Mouse (Mus musculus) intestine, postnatal 0 days (tissue): ENCODE measurements around the gene Prkcz. TPM values are rescaled to one million over a fixed set of nuclear protein-coding genes. Genes with fewer than 3 reads are reported as not detected.
A peak's percentile ranks its signal among the peaks of the same experiment; 100 is the strongest.

Experiments
- ATAC-seq: fragments of 200-750 bp; cut with Nextera tagmentation; 2 replicates; pipeline ENCODE4 v1.8.0; 2017; ENCODE audit warnings: mild to moderate bottlenecking, moderate TSS enrichment, moderate library complexity
- H3K27ac ChIP-seq: fragments of 300-500 bp; sonication (generic); 2 replicates; pipeline ENCODE4 v1.5.1; 2014; ENCODE audit warnings: mild to moderate bottlenecking, low read depth, low read length, moderate library complexity
- H3K27me3 ChIP-seq: fragments of 300-500 bp; sonication (generic); replicated peaks from 2 replicates; pipeline ENCODE4 v1.6.1; 2014; ENCODE audit warnings: low read length, mixed read lengths; ENCODE audit not compliant: control insufficient read depth, insufficient read depth
- H3K36me3 ChIP-seq: fragments of 300-500 bp; sonication (generic); 2 replicates; pipeline ENCODE4 v1.6.1; 2014; ENCODE audit warnings: mild to moderate bottlenecking, moderate library complexity; ENCODE audit not compliant: control insufficient read depth, insufficient read depth
- H3K4me1 ChIP-seq: fragments of 300-500 bp; sonication (generic); replicated peaks from 2 replicates; pipeline ENCODE4 v1.6.1; 2014; ENCODE audit warnings: antibody characterized with exemption, low read length, mixed read lengths; ENCODE audit not compliant: control insufficient read depth, insufficient read depth
- H3K4me2 ChIP-seq: fragments of 300-500 bp; sonication (generic); replicated peaks from 2 replicates; pipeline ENCODE4 v1.6.1; 2014; ENCODE audit warnings: low read depth, mild to moderate bottlenecking, moderate library complexity
- H3K4me3 ChIP-seq: fragments of 300-500 bp; sonication (generic); 2 replicates; pipeline ENCODE4 v1.5.1; 2014; ENCODE audit warnings: low read depth, low read length
- H3K9ac ChIP-seq: fragments of 300-500 bp; sonication (generic); 2 replicates; pipeline ENCODE4 v1.6.1; 2014; ENCODE audit warnings: mild to moderate bottlenecking, low read depth, low read length
- H3K9me3 ChIP-seq: fragments of 300-500 bp; sonication (generic); 2 replicates; pipeline ENCODE4 v1.6.1; 2016; ENCODE audit warnings: mixed run types; ENCODE audit not compliant: control insufficient read depth
- CTCF ChIP-seq: sonication (generic); IDR thresholded peaks from 2 replicates; pipeline ENCODE4 v1.5.1; 2016; ENCODE audit warnings: low read depth, mild to moderate bottlenecking, control low read depth, antibody characterized with exemption, moderate library complexity
- WGBS: fragments of 180-500 bp; shearing (Covaris S2); extraction: QIAGEN DNeasy Blood & Tissue Kit; methylation state at CpG from one replicate; pipeline ENCODE4 v1.1.7; 2014; 5-methylcytosine and 5-hydroxymethylcytosine counted together
- polyA plus RNA-seq: library from polyadenylated mRNA; unstranded; fragments of >200 nt; fragmentation: Nextera tagmentation; extraction: Ambion mirVana; gene quantifications from 2 replicates; pipeline ENCODE4 v1.2.1, GENCODE M21; 2015

Prkcz gene
- polyA plus RNA-seq, 1 experiment from 2014 or later, result 31.7 TPM

GRCm38 (mm10) chr4:155267047-155267543 is 94.1 kb downstream of the Prkcz start:
- TF ChIP-seq CTCF, result no peak
- Histone ChIP-seq H3K4me2 (no peak overlapping the region), H3K36me3 (peaks cover 20% of the 10 kb centered on the region), H3K9ac (no peak overlapping the region), H3K4me3 (no peak overlapping the region), H3K27ac (no peak overlapping the region), H3K27me3 (no peaks in the 10 kb centered on the region), H3K4me1 (no peaks in the 10 kb centered on the region), H3K9me3 (no peaks in the 10 kb centered on the region)
- no peak for ATAC-seq
- WGBS, result 58% methylated on average over 7 of the region's 7 CpGs

GRCm38 (mm10) chr4:155264521-155265321 is 96.4 kb downstream of the Prkcz start:
- Histone ChIP-seq H3K9ac (no peak overlapping the region), H3K4me2 (no peak overlapping the region), H3K27ac (no peak overlapping the region)

GRCm38 (mm10) chr4:155252253-155252652 is 108.9 kb downstream of the Prkcz start:
- H3K36me3 ChIP-seq, result peaks cover 10% of the 10 kb centered on the region; the same call in 1 of the 2 replicates
- ATAC-seq, result no peak
- no peak overlapping the region for H3K9ac ChIP-seq
- peaks cover 5% of the 10 kb centered on the region; the same call in 1 of the 2 replicates for H3K4me1 ChIP-seq
- no peaks in the 10 kb centered on the region for H3K27me3 ChIP-seq
- H3K4me3 ChIP-seq, result no peak overlapping the region
- 80% methylated on average over 6 of the region's 6 CpGs for WGBS
- H3K27ac ChIP-seq, result no peak overlapping the region
- H3K9me3 ChIP-seq, result no peaks in the 10 kb centered on the region
- no peak for TF ChIP-seq CTCF
- no peak overlapping the region for H3K4me2 ChIP-seq

More at GRCm38 (mm10) chr4:155264521-155265321, 96.4 kb downstream of the Prkcz start:
- Histone ChIP-seq H3K36me3 (peaks cover 17% of the 10 kb centered on the region; the same call in 1 of the 2 replicates), H3K27me3 (no peaks in the 10 kb centered on the region), H3K9me3 (no peaks in the 10 kb centered on the region), H3K4me1 (no peaks in the 10 kb centered on the region), H3K4me3 (no peak overlapping the region)
- WGBS, result 81% methylated on average over 3 of the region's 3 CpGs
- ATAC-seq, result no peak
- no peak for TF ChIP-seq CTCF

GRCm38 (mm10) chr4:155251147-155251546 is 110.0 kb downstream of the Prkcz start:
- no peak for TF ChIP-seq CTCF
- Histone ChIP-seq H3K27me3 (no peaks in the 10 kb centered on the region), H3K4me3 (peak overlapping the region; percentile 68; the same call in 1 of the 2 replicates), H3K9me3 (no peaks in the 10 kb centered on the region), H3K36me3 (peaks cover 10% of the 10 kb centered on the region; the same call in 1 of the 2 replicates), H3K4me2 (peak overlapping the region; percentile 95; the same call in 1 of the 2 replicates), H3K4me1 (peaks cover 5% of the 10 kb centered on the region; the same call in 1 of the 2 replicates), H3K9ac (peak overlapping the region; percentile 60; the same call in 1 of the 2 replicates), H3K27ac (peak overlapping the region; percentile 96)
- no peak for ATAC-seq
- WGBS, result 64% methylated on average over 3 of the region's 3 CpGs

- Histone ChIP-seq H3K4me1 (peaks cover 10% of the 10 kb centered on the region; the same call in 1 of the 2 replicates), H3K27ac (peak overlapping the region; percentile 96), H3K4me2 (peak overlapping the region; percentile 95), H3K4me3 (peak overlapping the region; percentile 68), H3K36me3 (peaks cover 10% of the 10 kb centered on the region; the same call in 1 of the 2 replicates), H3K9me3 (no peaks in the 10 kb centered on the region), H3K9ac (peak overlapping the region; percentile 60), H3K27me3 (no peaks in the 10 kb centered on the region)
- TF ChIP-seq CTCF, result no peak
- peak; percentile 34 for ATAC-seq
- 6% methylated on average over 23 of the region's 23 CpGs for WGBS
Measured at GRCm38 (mm10) chr4:155250361-155251117, 110.6 kb downstream of the Prkcz start.
